Mouse (Mus musculus) erythroblast, embryonic 14.5 days (primary cell): ENCODE measurements around the gene Etv2.

Experiments
- GATA1 ChIP-seq: IDR thresholded peaks from 2 replicates; pipeline ENCODE4 v1.6.1; 2012; ENCODE audit warnings: low read length, inconsistent platforms, mixed read lengths
- TAL1 ChIP-seq: IDR thresholded peaks from 3 replicates; pipeline ENCODE4 v1.6.1; 2012; ENCODE audit warnings: low read length, inconsistent platforms, mixed read lengths

DNA sequence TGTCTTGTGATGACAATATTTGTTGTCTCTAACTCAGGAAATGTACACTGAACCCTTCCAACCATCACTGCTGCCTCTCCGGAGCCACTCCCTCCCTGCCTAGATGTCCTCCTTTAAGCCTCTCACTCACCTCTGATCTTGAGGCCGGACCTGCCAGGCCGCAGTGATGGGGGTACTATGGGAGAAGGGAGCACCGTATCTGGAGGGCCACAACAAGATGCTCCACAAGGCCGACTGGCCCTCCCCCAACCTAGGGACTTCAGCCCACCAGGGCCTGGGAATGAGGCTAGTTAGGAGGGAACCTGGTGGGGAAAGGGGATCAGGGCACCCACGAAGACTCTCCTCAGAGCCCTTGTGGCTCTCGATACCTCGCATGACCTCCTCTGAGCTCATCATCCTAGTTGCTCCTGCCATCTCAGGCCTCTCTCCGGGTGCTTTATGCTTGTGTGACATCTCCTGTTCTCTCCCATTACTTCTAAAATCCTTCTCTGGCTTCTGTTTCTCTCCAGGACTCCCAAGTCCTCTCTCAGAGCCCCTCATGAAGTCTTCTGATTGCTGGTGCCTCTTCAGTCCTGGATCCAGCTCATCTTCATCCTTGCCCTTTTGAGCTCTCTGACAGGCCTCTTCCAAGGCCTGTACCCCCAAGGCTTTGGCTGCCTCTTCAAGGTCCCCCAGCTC, 44.6 kb downstream of the Etv2 start:
- TF ChIP-seq GATA1 (no peak), TAL1 (no peak)
